Comparison of ENCODE assay signal across 27 mouse cellular contexts in the genomic region with DNA sequence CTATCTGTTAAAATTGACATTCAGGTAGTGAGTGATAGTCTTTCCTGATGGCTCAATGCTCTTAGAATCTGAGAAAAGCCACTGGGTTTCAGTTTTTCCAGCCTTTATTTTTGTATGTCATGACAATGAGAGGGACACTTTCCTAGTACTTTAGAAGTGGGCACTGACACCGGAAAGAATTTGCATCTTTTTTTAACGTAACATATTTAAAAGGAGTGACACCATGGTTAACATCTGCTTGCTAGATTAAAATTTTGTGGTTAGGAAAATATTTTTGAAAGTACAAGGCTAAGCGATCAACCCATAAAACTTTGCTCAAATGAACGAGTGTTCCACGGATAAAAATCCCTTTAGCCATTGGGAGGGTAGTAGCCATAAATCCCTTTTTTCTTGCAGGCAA.
"Had no signal": no experiment of that assay in that cellular context is flagged by ENCODE, and none has a peak within 500 bp of the region (broad histone marks: within the 10 kb centered on the region; RNA-seq: fewer than 3 reads in every experiment).

No protein-coding gene starts in this region.

- H3K9me3 ChIP-seq: embryonic facial prominence, embryonic 10.5 days; embryonic facial prominence, embryonic 12.5 days; embryonic facial prominence, embryonic 13.5 days; embryonic facial prominence, embryonic 15.5 days; forebrain, embryonic 10.5 days; forebrain, embryonic 12.5 days; forebrain, embryonic 13.5 days; forebrain, embryonic 15.5 days had no signal

- H3K4me1 ChIP-seq: embryonic facial prominence, embryonic 10.5 days; embryonic facial prominence, embryonic 12.5 days; embryonic facial prominence, embryonic 13.5 days; forebrain, embryonic 10.5 days; forebrain, embryonic 12.5 days; forebrain, embryonic 13.5 days; forebrain, embryonic 15.5 days had no signal

- H3K27ac ChIP-seq: embryonic facial prominence, embryonic 10.5 days; embryonic facial prominence, embryonic 12.5 days; embryonic facial prominence, embryonic 13.5 days; embryonic facial prominence, embryonic 15.5 days; forebrain, embryonic 10.5 days; forebrain, embryonic 12.5 days; forebrain, embryonic 13.5 days; forebrain, embryonic 15.5 days; gastrocnemius, adult 2 months; heart, adult 2 months had no signal

- H3K27me3 ChIP-seq: embryonic facial prominence, embryonic 12.5 days; embryonic facial prominence, embryonic 13.5 days; embryonic facial prominence, embryonic 15.5 days; forebrain, embryonic 12.5 days; forebrain, embryonic 13.5 days; forebrain, embryonic 15.5 days had no signal

- H3K4me2 ChIP-seq: embryonic facial prominence, embryonic 12.5 days; embryonic facial prominence, embryonic 13.5 days; embryonic facial prominence, embryonic 15.5 days; forebrain, embryonic 12.5 days; forebrain, embryonic 13.5 days; forebrain, embryonic 15.5 days had no signal

- H3K36me3 ChIP-seq: embryonic facial prominence, embryonic 10.5 days; embryonic facial prominence, embryonic 12.5 days; embryonic facial prominence, embryonic 13.5 days; embryonic facial prominence, embryonic 15.5 days; forebrain, embryonic 10.5 days; forebrain, embryonic 12.5 days; forebrain, embryonic 15.5 days had no signal

- ATAC-seq: forebrain, embryonic 13.5 days; forebrain, embryonic 14.5 days; forebrain, embryonic 15.5 days; forebrain, embryonic 16.5 days; forebrain, postnatal 0 days had no signal

- H3K4me3 ChIP-seq: embryonic facial prominence, embryonic 10.5 days; embryonic facial prominence, embryonic 12.5 days; embryonic facial prominence, embryonic 13.5 days; embryonic facial prominence, embryonic 15.5 days; erythroblast, embryonic 14.5 days; forebrain, embryonic 10.5 days; forebrain, embryonic 12.5 days; forebrain, embryonic 13.5 days; forebrain, embryonic 15.5 days; gastrocnemius, adult 2 months; heart, adult 2 months had no signal

- DNase-seq: cerebellum, adult 9-10 months; cerebellum, adult 9-11 months; cerebellum, postnatal 10 days; cerebellum, postnatal 14 days; cerebellum, postnatal 25 days; cerebellum, postnatal 36 days; embryo, embryonic 11 days; forebrain, postnatal 0 days; gastrocnemius, adult 2 months; gastrocnemius, postnatal 10 days; gastrocnemius, postnatal 14 days; gastrocnemius, postnatal 25 days; gastrocnemius, postnatal 36 days; heart, adult 11 months; heart, adult 18-20 months; heart, adult 2 months had no signal

- H3K9ac ChIP-seq: embryonic facial prominence, embryonic 12.5 days; embryonic facial prominence, embryonic 13.5 days; embryonic facial prominence, embryonic 15.5 days; forebrain, embryonic 12.5 days; forebrain, embryonic 13.5 days; forebrain, embryonic 15.5 days; forebrain, postnatal 0 days had no signal
